Mouse (Mus musculus) liver, adult 2 months (tissue): ENCODE results near the gene Slc7a10.

Source experiments
- CTCF ChIP-seq: fragments of 200-500 bp; IDR thresholded peaks from 2 replicates; pipeline ENCODE4 v1.5.1; 2011; ENCODE audit warnings: low read depth, low read length, control low read depth
- POLR2A ChIP-seq: fragments of 200-500 bp; IDR thresholded peaks from 2 replicates; pipeline ENCODE4 v1.6.1; 2011; ENCODE audit warnings: low read length, control low read depth; ENCODE audit not compliant: insufficient read depth; ENCODE audit errors: extremely low read depth

- TF ChIP-seq CTCF (no peak), POLR2A (no peak)
These were observed 49.1 kb downstream of the Slc7a10 start for GRCm38 (mm10) chr7:35235308-35235707.
